Mouse (Mus musculus) lung, embryonic 15.5 days (tissue): ENCODE measurements around the gene Elf1. TPM values are rescaled to one million over a fixed set of nuclear protein-coding genes. Genes with fewer than 3 reads are reported as not detected.
A peak's percentile ranks its signal among the peaks of the same experiment; 100 is the strongest.
"Not testable (repeated sequence)": the region's sequence is repeated elsewhere in the genome, so short reads cannot be mapped to it uniquely, and the experiment has no call there.

Source experiments
- ATAC-seq: fragments of 200-750 bp; cut with Nextera tagmentation; 2 replicates; pipeline ENCODE4 v1.8.0; 2017; ENCODE audit warnings: moderate number of reproducible peaks, borderline replicate concordance; ENCODE audit not compliant: low FRiP score, low TSS enrichment; ENCODE audit errors: extremely low read depth
- H3K27ac ChIP-seq: fragments of 300-500 bp; sonication (generic); 2 replicates; pipeline ENCODE4 v1.5.1; 2015; ENCODE audit warnings: moderate library complexity, mild to moderate bottlenecking, inconsistent platforms
- H3K27me3 ChIP-seq: fragments of 300-500 bp; sonication (generic); 2 replicates; pipeline ENCODE4 v1.6.1; 2015; ENCODE audit warnings: inconsistent platforms
- H3K36me3 ChIP-seq: fragments of 300-500 bp; sonication (generic); 2 replicates; pipeline ENCODE4 v1.6.1; 2015; ENCODE audit warnings: inconsistent platforms
- H3K4me1 ChIP-seq: fragments of 300-500 bp; sonication (generic); 2 replicates; pipeline ENCODE4 v1.6.1; 2015; ENCODE audit warnings: inconsistent platforms
- H3K4me2 ChIP-seq: fragments of 300-500 bp; sonication (generic); 2 replicates; pipeline ENCODE4 v1.6.1; 2015; ENCODE audit warnings: inconsistent platforms, mild to moderate bottlenecking, moderate library complexity
- H3K4me3 ChIP-seq: fragments of 300-500 bp; sonication (generic); 2 replicates; pipeline ENCODE4 v1.5.1; 2015; ENCODE audit warnings: mild to moderate bottlenecking, inconsistent platforms
- H3K9ac ChIP-seq: fragments of 300-500 bp; sonication (generic); 2 replicates; pipeline ENCODE4 v1.6.1; 2015; ENCODE audit warnings: inconsistent platforms
- H3K9me3 ChIP-seq: fragments of 300-500 bp; sonication (generic); 2 replicates; pipeline ENCODE4 v1.6.1; 2016; ENCODE audit warnings: inconsistent platforms
- WGBS: fragments of 180-500 bp; shearing (Covaris S2); methylation state at CpG from one replicate; pipeline ENCODE4 v1.1.7; 2015; 5-methylcytosine and 5-hydroxymethylcytosine counted together
- polyA plus RNA-seq: library from polyadenylated mRNA; unstranded; fragments of >200 nt; fragmentation: Nextera tagmentation; extraction: Ambion mirVana; gene quantifications from 2 replicates; pipeline ENCODE4 v1.2.1, GENCODE M21; 2015

The Elf1 gene
- polyA plus RNA-seq, 1 experiment from 2014 or later, result 18.8 TPM

GRCm38 (mm10) chr14:79527704-79528103 lies 46.7 kb downstream of the Elf1 start:
- H3K9me3 ChIP-seq, result no peaks in the 10 kb centered on the region
- H3K36me3 ChIP-seq, result no peaks in the 10 kb centered on the region
- peak overlapping the region; percentile 80 for H3K27ac ChIP-seq
- ATAC-seq, result peak; percentile 93
- no peaks in the 10 kb centered on the region for H3K27me3 ChIP-seq
- 37% methylated on average over 6 of the region's 6 CpGs for WGBS
- no peak overlapping the region for H3K4me2 ChIP-seq
- H3K4me1 ChIP-seq, result peaks cover 6% of the 10 kb centered on the region; the same call in 1 of the 2 replicates
- H3K9ac ChIP-seq, result no peak overlapping the region
- no peak overlapping the region for H3K4me3 ChIP-seq

- no peak overlapping the region for H3K4me3 ChIP-seq
- H3K4me1 ChIP-seq, result peaks cover 17% of the 10 kb centered on the region
- no peaks in the 10 kb centered on the region for H3K9me3 ChIP-seq
- no peaks in the 10 kb centered on the region for H3K27me3 ChIP-seq
- WGBS, result 77% methylated on average over 10 of the region's 10 CpGs
- no peak for ATAC-seq
- H3K27ac ChIP-seq, result no peak overlapping the region
- H3K36me3 ChIP-seq, result no peaks in the 10 kb centered on the region
- no peak overlapping the region for H3K4me2 ChIP-seq
- H3K9ac ChIP-seq, result no peak overlapping the region
Measured at GRCm38 (mm10) chr14:79529581-79530554, 48.9 kb downstream of the Elf1 start.

GRCm38 (mm10) chr14:79530761-79531160 lies 49.8 kb downstream of the Elf1 start:
- H3K9ac ChIP-seq, result no peak overlapping the region
- no peak for ATAC-seq
- no peak overlapping the region for H3K4me2 ChIP-seq
- H3K36me3 ChIP-seq, result no peaks in the 10 kb centered on the region
- no peaks in the 10 kb centered on the region for H3K27me3 ChIP-seq
- H3K4me3 ChIP-seq, result no peak overlapping the region
- H3K27ac ChIP-seq, result no peak overlapping the region
- H3K4me1 ChIP-seq, result peaks cover 22% of the 10 kb centered on the region
- 83% methylated on average over 6 of the region's 6 CpGs for WGBS
- H3K9me3 ChIP-seq, result no peaks in the 10 kb centered on the region

- WGBS, result 72% methylated on average over 8 of the region's 8 CpGs
- H3K9ac ChIP-seq, result no peak overlapping the region
- H3K4me2 ChIP-seq, result no peak overlapping the region
- H3K4me3 ChIP-seq, result no peak overlapping the region
- H3K36me3 ChIP-seq, result no peaks in the 10 kb centered on the region
- H3K27ac ChIP-seq, result no peak overlapping the region
- no peaks in the 10 kb centered on the region for H3K9me3 ChIP-seq
- no peaks in the 10 kb centered on the region for H3K27me3 ChIP-seq
- peaks cover 29% of the 10 kb centered on the region for H3K4me1 ChIP-seq
- ATAC-seq, result no peak
Measured at GRCm38 (mm10) chr14:79532036-79532776, 51.2 kb downstream of the Elf1 start.

GRCm38 (mm10) chr14:79533350-79533749 lies 52.4 kb downstream of the Elf1 start:
- no peak for ATAC-seq
- WGBS, result 81% methylated on average over 1 of the region's 1 CpGs

DNA sequence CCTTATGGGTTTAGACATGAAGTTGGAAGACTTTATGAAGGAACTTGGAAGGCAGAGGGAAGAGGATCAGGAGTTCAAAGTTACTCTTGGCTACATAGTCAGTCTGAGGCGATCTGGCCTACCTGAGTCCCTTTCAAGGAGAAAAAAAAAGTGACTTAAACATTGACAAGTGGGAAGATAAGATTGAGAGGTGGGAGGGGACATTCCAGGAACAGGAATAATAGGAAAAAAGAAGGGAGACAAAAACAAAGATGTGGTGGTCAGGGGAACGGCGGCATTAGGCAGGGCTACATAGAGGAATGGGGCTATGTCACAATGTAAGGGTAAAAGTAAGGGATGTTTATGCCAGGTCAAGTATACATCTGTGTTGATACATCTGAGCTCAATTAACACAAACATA lies 53.2 kb downstream of the Elf1 start:
- Histone ChIP-seq H3K4me1 (peaks cover 28% of the 10 kb centered on the region), H3K4me3 (no peak overlapping the region), H3K36me3 (no peaks in the 10 kb centered on the region), H3K9me3 (no peaks in the 10 kb centered on the region), H3K27ac (no peak overlapping the region; the same call in 1 of the 2 replicates), H3K27me3 (no peaks in the 10 kb centered on the region), H3K9ac (no peak overlapping the region), H3K4me2 (no peak overlapping the region)
- ATAC-seq, result no peak; the same call in 1 of the 2 replicates
- WGBS, result 54% methylated on average over 3 of the region's 3 CpGs

More at GRCm38 (mm10) chr14:79533350-79533749, 52.4 kb downstream of the Elf1 start:
- H3K9me3 ChIP-seq, result no peaks in the 10 kb centered on the region
- peak overlapping the region; percentile 6; the same call in 1 of the 2 replicates for H3K27ac ChIP-seq
- H3K4me2 ChIP-seq, result no peak overlapping the region
- no peak overlapping the region for H3K9ac ChIP-seq
- no peaks in the 10 kb centered on the region for H3K36me3 ChIP-seq
- H3K4me1 ChIP-seq, result peaks cover 28% of the 10 kb centered on the region
- H3K27me3 ChIP-seq, result no peaks in the 10 kb centered on the region
- H3K4me3 ChIP-seq, result no peak overlapping the region

GRCm38 (mm10) chr14:79534656-79535055 lies 53.7 kb downstream of the Elf1 start:
- not testable (repeated sequence) for ATAC-seq, H3K27me3 ChIP-seq, H3K27ac ChIP-seq, H3K4me2 ChIP-seq, H3K4me3 ChIP-seq, H3K36me3 ChIP-seq, H3K9ac ChIP-seq, H3K9me3 ChIP-seq
- 82% methylated on average over 4 of the region's 4 CpGs for WGBS
- peaks cover 28% of the 10 kb centered on the region for H3K4me1 ChIP-seq

GRCm38 (mm10) chr14:79535318-79535717 lies 54.3 kb downstream of the Elf1 start:
- Histone ChIP-seq H3K4me3 (no peak overlapping the region), H3K9me3 (no peaks in the 10 kb centered on the region), H3K4me1 (peaks cover 25% of the 10 kb centered on the region), H3K27ac (peak overlapping the region; percentile 38), H3K9ac (no peak overlapping the region), H3K27me3 (no peaks in the 10 kb centered on the region), H3K36me3 (no peaks in the 10 kb centered on the region), H3K4me2 (peak overlapping the region; percentile 25; the same call in 1 of the 2 replicates)
- no peak for ATAC-seq
- WGBS, result 42% methylated on average over 10 of the region's 10 CpGs

DNA sequence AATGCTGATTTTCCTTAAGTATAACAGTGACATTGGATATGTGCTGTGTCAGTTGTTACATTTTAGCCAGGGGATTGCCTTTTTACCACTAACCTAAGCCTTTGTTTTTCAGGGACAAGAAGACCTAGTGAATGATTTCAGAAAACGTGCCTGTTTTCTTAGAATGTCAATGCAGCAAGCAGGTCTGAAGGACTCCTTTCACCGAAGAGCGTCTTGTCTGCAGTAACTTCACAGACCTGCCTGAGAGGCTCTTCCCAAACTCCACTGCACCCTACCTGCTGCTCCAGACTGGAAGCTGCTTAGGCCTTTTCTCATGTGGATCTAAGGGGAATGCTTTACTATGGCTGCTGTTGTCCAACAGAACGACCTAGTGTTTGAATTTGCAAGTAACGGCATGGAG lies 55.0 kb downstream of the Elf1 start:
- H3K9me3 ChIP-seq, result no peaks in the 10 kb centered on the region
- H3K4me2 ChIP-seq, result no peak overlapping the region; the same call in 1 of the 2 replicates
- H3K27me3 ChIP-seq, result no peaks in the 10 kb centered on the region
- H3K27ac ChIP-seq, result no peak overlapping the region; the same call in 1 of the 2 replicates
- H3K36me3 ChIP-seq, result no peaks in the 10 kb centered on the region
- H3K9ac ChIP-seq, result no peak overlapping the region
- H3K4me3 ChIP-seq, result no peak overlapping the region
- H3K4me1 ChIP-seq, result peaks cover 25% of the 10 kb centered on the region
- 60% methylated on average over 5 of the region's 5 CpGs for WGBS
- ATAC-seq, result no peak

DNA sequence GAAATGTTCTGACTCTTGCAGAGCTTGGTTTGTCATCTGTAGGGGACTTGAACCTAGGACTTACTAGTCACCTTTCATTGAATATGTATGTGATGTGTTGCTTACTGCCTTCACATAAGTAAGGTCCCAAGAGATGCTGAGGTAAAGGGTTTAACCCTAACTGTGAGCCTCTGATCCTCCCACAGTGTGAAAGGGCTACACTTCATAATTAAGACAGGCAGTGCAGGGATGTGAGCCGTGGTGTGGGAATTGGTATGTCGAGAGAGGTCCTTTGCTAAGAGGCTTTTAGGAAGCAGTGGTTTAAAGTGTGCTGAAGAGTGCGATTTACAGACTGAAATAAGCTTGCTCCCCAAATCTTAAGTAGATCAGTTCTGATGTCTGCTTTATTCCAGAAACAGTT lies 55.8 kb downstream of the Elf1 start:
- no peak overlapping the region for H3K4me3 ChIP-seq
- no peak overlapping the region for H3K27ac ChIP-seq
- H3K27me3 ChIP-seq, result no peaks in the 10 kb centered on the region
- H3K9ac ChIP-seq, result no peak overlapping the region
- H3K4me2 ChIP-seq, result no peak overlapping the region
- no peak for ATAC-seq
- H3K9me3 ChIP-seq, result no peaks in the 10 kb centered on the region
- H3K4me1 ChIP-seq, result peaks cover 25% of the 10 kb centered on the region
- 53% methylated on average over 3 of the region's 3 CpGs for WGBS
- no peaks in the 10 kb centered on the region for H3K36me3 ChIP-seq

DNA sequence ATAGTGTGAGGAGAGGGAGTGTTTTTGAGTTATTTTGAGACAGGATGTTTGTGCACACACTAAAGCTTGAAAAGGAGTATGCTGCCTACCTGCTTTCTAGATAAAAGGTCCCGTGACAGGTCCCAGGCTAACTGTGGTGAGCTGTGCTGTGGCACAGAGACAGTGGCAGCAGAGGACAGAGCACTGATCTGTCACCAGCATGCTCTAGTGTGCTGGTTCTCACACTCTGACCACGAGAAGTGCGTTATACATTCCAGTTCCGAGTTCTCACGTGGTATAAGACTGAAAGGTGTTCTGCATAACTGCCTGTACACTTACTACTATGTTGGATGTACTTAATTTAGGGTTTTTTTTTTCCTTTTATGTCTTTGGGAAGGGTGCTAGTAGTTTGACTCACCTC lies 56.5 kb downstream of the Elf1 start:
- WGBS, result 72% methylated on average over 5 of the region's 5 CpGs
- no peak overlapping the region for H3K4me3 ChIP-seq
- H3K9ac ChIP-seq, result no peak overlapping the region
- H3K27me3 ChIP-seq, result no peaks in the 10 kb centered on the region
- no peak overlapping the region for H3K4me2 ChIP-seq
- H3K27ac ChIP-seq, result no peak overlapping the region
- H3K36me3 ChIP-seq, result no peaks in the 10 kb centered on the region
- peaks cover 25% of the 10 kb centered on the region for H3K4me1 ChIP-seq
- ATAC-seq, result no peak
- H3K9me3 ChIP-seq, result no peaks in the 10 kb centered on the region

GRCm38 (mm10) chr14:79537921-79538320 lies 56.9 kb downstream of the Elf1 start:
- Histone ChIP-seq H3K27ac (no peak overlapping the region), H3K27me3 (no peaks in the 10 kb centered on the region), H3K9me3 (no peaks in the 10 kb centered on the region), H3K4me3 (no peak overlapping the region), H3K36me3 (no peaks in the 10 kb centered on the region), H3K4me2 (no peak overlapping the region), H3K4me1 (peaks cover 25% of the 10 kb centered on the region), H3K9ac (no peak overlapping the region)
- no peak for ATAC-seq
